Mouse (Mus musculus) adrenal gland, postnatal 14 days (tissue): ENCODE data around the gene Exoc2. TPM values are rescaled to one million over a fixed set of nuclear protein-coding genes. Genes with fewer than 3 reads are reported as not detected.

Source experiments
- DNase-seq: peaks from one replicate; pipeline ENCODE4 v3.0.0; 2021; ENCODE audit warnings: mixed read lengths
- total RNA-seq: library from RNA; stranded (reverse); gene quantifications from 2 replicates; pipeline ENCODE4 v1.2.3, GENCODE M21; 2021

Exoc2 gene
- total RNA-seq, 1 experiment from 2014 or later, result 25.3 TPM

DNA sequence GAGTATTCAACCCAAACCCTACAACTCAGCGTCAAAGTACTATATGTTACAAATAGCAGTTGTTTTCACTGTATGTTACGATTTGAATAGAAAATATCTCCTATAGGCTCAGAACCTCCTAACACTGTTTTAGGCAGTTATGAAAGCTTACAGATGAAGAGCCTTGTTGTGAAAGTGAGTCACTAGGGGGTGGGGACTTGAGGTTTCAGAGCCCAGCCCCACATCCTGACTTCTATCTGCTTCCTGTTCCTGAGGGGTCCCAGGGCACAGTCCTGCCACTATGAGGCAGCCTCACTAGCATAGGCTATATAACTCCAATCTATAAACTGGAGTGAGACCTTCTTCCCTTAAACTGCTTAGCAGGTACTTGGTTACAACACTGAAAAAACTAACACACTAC is 1.8 kb downstream of the Exoc2 start:
- DNase-seq, result no peak

DNA sequence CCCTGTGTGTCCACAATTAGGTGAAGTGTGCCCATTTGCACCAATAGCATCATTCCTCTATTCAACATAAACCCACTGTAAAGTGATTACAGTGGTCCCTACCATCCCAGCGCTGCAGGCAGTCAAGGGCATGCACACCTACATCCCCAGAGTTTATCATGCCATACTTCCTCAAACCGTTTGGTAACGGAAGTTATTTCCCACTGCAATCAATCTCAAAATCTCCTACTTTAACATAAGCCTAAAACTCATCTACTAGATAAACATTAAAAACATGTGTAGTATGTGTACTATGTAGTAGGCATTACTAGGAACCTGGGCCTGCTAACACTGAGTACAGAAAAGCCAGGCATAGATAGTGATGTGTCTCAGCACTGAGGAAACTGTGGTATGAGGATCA is 2.8 kb downstream of the Exoc2 start:
- DNase-seq, result no peak

DNA sequence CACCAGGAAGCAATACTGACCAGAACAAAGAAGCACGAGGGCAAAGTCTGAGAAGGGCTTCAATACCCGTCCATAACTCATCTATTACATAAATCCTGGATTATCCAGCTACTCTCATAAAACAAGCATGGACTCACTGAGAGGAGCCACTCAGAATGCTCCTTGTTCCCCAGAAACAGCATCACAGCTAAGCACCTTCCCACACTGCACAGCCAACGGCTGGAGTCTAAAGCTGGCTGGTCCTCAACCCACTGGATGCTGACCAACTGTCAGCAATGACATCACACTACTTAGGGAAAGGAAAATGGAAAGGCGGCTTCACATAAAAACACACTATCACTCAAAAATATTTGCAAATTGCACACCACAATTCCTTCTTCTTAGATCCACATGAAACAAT is 5.6 kb downstream of the Exoc2 start:
- no peak for DNase-seq

DNA sequence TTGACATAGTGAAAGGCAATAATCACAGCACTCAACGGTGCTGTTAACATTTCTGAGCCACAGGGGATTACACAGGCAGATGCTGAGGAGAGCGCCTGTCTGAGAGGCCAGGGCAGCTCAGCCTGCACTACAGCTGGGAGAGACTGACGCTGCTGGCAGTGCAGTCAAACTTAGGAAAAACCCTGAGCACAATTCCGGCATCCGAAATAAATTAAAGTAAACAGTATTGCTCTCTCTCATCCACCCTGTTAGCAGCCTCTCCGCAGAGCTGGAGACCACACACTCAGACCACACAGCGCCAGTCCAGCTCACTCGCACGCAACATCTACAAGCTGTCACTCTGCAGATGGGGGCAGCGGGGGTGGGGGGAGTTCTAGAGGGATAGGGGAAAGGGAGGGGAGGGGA is 7.4 kb downstream of the Exoc2 start:
- no peak for DNase-seq

DNA sequence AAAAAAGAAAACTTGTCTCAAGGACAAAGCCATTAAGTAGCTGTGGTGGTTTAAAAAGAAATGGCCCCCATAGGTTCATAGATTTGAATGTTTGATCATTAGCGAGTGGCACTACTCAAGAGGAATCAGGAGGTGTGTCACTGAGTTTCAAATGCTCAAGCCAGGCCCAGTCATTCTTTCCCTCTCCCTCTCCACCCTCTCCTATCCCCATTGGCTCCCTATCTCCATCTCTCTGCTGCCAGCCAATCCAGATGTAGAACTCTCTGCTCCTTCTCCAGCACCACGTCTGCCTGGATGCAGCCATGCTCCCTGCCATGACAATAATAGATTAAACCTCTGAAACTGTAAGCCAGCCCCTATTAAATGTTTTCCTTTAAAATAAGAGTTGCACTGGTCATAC is 12.0 kb downstream of the Exoc2 start:
- DNase-seq, result no peak

DNA sequence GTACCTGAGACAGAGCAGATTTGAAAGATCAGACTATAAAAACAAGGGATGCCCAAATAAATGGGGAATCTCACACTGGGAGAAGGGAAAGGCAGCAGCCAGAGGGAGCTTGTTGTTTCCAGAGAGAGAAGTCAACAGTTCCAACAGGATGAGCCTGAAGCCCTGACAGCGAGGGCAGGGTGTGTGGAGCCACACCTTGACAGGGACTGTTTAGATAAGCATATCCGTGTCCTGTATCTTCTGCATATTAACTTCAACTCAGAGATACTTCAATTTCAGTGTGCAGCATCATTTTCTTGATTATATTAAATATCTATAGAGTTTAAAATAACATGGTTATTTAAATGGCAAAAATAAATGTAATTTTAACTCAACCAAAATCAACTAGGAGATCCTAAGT is 13.2 kb downstream of the Exoc2 start:
- DNase-seq, result no peak

DNA sequence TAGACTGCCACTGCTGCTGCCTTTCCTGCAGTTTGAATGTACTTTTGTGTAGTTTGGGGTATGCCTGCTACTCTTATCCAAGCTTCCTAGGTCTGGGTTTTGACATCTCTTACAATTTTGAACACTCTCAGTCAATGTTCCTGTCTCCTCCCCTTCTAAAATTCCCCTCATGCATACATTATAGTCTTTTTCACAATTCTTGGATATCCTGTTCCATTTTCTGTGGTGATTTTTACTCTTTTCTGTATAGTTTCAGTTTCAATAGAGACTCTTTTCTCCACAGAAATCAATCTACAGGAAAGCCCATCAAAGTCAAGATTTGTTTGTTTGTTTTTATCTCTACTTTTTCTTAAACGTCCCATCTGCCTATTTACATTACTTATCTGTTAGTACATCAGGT is 20.3 kb downstream of the Exoc2 start:
- no peak for DNase-seq

DNA sequence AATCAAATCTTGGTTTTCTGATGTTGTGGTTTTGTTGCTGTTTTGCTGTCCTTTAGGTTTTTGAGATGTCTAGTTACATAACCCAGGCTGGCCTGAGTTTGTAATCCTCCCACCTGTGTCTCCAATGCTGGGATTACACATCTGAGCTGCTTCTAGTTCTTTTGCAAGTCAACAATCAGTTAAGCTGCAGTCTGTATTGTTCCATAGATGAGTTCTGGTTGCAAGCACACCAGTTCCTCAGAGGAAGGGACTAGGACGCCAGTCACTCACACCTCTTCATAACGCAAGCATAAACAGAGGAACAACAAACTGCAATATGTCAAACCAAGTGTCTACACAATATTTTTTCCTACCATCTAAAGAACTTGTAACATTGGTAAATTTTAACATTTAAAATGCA is 21.8 kb downstream of the Exoc2 start:
- no peak for DNase-seq

DNA sequence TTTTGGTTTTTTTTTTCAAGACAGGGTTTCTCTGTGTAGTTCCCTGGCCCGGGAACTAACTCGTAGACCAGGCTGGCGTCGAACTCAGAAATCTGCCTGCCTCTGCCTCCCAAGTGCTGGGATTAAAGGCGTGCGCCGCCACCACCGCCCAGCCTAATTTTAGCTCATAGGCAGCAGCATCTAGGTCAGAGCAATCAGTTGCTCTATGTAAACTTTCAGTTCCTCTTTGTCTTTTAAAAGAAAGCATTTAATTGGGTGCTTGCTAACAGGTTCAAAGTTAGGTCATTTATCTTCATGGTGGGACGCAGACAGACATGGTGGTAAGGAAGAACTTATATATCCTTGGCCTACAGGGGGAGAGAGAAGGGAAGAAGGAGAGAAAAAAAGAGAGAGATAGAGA is 24.7 kb downstream of the Exoc2 start:
- DNase-seq, result no peak

DNA sequence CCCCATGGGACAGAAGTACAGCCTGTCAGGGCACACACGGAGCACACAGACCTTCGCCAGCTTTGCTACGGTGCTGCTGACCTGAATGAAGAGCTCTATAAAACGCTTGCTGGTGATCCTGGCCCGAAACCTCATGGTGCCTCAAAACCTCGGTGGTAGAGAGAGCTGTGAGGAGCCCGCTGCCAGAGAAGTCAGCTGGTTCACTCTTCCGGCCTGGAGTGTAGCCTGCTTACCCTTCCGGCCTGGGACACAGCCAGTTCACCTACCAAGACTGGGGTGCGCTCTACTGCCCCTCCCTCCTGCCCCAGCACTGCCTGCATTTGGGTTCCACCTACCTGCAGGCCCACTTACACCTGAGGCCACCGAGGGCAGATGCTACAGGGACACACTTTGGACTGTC is 26.4 kb downstream of the Exoc2 start, which contains the start of gene Hus1b:
Gene Hus1b, minus strand, starts transcription at position 220 of the 400 bp plus-strand sequence.
- DNase-seq, result no peak

DNA sequence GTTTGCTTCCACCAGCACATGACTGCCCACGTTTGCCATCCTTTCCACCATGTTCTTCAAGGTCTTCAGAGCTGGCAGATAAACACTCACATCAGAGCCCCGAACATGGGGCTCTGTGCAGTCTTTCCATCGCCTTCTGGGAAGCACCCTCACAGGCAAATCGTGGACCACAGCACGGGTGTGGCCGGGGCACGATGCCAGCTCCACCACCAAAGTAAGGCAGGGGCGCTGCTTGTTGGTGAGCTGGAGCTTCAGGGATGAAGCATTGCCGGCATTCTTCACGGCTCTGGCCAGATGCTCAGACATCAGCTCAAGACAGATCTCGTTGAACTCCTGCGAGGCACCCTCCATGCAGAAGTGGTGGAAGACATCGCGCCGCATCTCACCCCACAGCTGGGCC is 26.8 kb downstream of the Exoc2 start:
- DNase-seq, result no peak

DNA sequence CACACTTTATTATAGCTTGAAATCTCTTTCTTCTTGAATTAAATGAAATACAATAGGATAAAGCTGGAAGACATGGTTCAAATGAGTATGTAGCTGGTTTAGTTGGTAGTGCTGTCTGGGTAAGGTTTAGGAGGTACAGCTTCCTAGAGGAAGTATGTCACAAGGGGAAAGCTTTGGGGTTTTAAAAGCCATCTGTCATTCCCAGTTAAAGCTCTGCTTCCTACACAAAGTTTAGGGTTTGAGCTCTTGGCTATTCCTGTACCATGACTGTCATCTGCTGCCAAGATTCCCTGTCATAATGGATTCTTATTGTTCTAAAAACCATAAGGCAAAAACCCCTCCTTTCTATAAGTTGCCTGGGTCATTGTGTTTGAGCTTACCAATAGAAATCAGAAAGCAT is 28.1 kb downstream of the Exoc2 start:
- no peak for DNase-seq

DNA sequence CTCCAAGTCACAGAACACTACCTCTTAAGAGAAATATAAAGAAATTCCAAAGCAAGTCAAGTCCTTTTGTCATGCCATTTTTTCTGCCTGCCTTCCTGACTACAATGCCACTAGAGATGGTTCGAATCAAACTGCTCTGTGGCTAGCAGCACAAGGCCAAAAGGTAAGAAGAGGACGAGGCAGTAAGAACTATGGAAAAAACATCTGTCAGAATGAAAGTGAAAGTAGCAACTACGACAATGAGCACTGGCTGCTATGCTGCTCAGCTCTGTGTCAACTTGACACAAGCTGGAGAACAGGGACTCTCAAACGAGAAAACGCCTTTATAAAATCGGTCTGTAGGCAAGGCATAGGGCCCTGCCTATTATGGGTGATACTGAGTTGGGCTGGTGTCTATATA is 40.9 kb downstream of the Exoc2 start:
- DNase-seq, result no peak

DNA sequence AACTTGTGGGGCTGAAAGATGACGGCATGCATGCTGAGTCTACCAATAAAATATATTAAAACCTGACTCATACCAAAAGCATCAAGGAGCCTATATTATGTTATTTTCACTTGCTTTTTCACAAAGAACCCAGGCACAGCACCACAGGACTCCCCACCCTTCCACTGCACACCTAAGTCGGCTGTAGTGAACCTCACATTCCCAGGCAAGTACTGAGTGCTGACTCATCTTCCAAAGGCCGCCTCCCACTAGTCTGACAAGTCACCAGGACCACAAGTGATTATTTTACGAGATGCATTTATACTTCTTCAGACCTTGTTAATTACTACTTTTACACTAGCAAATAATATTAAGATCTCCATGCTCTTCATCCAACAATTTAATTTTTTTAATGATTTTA is 42.3 kb downstream of the Exoc2 start:
- no peak for DNase-seq

DNA sequence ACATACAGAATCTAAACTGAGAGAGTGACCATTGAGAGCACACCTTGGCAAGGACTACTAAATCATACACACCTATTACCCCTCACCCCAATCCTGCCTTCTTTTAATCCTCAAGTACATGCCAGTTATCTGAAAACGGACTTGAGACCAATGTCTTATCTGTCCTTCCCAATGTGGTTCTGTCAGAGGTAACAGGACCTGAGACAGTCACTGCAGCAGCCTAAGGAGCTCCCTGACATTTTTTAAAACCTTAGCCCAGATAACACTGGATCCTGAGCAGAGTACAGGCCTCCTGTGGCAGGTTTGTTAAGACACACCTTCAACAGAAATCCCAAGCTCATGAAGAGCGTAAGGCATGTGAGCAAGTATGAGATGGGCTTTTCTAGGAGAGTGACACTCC is 44.8 kb downstream of the Exoc2 start:
- no peak for DNase-seq

DNA sequence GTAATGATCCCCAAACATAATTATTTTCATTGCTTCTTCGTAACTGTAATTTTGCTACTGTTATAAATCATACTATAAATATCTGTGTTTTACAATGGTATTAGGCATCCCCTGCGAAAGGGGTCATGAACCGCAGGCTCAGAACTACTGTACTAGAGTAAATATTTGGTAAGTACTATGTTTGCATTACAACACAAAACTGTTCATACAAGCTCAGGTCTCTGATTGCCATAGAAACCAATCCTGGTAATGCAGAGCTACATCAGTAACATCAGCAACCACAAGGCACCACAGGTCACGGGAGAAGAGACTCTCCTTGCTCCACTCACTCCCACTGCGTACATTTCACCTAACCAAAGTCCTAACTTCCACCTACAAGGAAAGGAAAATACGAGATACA is 49.6 kb downstream of the Exoc2 start:
- DNase-seq, result no peak

DNA sequence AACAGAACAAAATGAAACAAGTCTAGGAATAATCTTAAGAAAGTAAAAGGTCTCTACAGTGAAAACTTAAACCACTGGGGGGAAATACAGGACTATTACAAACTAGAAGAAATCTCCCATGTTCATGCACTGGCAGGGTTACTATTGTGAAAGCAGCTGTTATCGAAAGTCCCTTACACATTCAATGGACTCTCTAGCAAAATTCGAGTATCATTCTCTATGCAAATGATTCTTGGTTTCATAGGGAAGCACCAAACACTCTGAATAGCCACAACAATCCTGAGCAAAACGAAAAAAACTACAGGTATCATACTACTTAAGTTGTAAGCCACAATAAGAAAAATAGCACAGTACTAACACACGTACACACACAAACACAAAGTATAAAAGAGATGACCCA is 52.0 kb downstream of the Exoc2 start:
- DNase-seq, result no peak

DNA sequence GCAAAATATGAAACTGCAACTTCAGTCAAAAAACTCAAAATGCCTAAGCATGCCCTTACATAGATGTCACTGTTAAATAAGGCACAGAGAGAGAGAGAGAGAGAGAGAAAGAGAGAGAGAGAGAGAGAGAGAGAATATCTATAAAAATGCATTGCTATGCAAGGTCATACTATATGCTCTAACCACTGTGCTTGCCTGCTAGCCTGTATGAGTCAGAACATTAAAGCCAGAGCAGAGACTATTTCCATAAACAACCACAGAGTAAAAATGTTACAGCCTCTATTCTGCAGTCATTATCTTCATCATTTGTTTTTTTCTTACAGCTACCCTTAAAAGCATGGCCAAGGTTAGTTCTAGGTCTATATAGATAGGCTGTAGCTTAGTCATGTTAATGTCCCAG is 60.1 kb downstream of the Exoc2 start:
- no peak for DNase-seq

DNA sequence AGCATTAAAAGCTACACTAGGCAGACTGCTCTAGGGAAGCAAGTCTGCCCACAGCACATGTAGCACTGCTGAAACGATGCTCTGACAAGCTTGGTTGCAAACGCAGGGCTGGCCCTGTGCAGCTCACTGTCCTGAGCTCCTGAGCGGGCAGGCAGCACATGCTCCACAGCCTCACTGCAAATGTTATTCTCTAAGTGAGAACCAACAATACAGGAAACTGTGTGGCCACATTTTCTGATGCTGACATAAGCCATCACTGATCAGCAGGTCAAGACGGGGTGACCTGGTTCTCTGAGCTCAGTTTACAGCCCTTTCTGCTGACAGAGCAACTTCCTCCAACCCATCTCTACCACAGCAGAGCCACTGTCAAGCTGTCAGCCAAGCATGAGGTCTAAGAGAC is 60.9 kb downstream of the Exoc2 start:
- no peak for DNase-seq

DNA sequence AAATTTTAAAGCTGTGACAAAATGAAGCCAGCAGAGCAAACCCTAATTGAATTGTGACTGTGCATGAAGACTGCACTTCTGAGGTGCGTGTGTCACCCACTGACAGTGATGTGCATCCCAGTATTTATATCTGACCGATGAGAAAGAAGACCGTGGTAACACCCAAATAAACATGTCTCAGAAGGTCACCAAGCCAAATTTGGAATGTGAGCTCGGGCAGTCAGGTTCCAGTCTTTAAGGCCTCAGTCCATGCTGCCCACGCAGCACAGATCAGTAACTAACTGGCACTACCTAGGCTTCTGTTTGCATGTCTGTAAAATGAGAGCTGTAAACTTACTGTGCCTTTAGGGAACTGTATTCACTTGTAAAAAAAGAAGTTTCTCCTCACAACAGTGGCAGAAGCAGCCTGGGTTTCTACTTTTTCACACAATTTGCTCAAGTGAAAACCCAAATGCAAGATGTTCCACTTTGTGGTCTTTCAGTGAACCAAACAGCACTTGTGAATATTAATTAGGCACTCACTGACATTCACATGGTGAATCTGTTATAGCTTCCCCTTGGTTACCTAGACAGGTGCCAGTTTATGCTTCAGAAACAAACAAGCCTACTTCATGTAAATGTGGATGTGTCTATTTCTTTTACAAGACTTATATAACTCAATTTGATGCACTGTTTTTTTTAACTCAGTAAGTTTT is 61.8 kb downstream of the Exoc2 start:
- no peak for DNase-seq

DNA sequence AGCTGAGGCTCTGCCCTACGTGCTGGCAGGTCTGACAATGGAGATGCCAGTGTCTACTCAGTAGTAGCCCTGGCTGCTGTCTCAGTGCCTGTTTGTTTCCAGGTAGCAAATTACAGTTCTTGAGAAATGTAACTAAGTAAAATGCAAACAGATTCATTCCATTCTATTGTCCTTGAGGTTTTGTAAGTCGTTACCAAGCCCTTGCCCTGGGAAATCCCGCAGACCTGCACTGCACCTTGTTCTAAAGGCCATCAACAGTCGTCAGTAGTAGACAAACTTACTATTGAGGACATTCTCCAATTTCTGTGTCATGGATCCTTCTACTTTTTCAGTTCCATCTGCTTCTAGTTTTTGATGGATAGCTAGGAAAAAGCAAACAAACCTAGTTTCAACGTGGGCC is 63.0 kb downstream of the Exoc2 start:
- no peak for DNase-seq

DNA sequence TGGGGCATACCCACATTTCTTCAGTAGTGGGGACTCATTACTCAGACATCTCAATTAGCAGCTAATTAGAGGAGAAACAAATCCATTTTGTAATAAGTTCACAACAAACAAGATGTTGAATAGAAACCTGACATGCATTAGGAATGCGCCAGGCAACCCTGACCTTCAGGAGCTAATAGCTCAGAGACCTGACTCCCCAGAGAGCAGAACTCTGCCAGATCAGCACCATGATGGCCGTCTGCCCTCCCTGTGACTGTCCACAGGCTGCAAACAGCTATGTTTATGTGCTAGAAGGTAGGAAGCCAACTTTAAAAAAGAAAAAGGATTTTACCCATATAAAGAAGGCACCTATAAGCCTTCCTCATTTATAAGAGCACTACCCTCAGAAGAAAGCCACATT is 71.6 kb downstream of the Exoc2 start:
- peak; percentile 70 for DNase-seq

DNA sequence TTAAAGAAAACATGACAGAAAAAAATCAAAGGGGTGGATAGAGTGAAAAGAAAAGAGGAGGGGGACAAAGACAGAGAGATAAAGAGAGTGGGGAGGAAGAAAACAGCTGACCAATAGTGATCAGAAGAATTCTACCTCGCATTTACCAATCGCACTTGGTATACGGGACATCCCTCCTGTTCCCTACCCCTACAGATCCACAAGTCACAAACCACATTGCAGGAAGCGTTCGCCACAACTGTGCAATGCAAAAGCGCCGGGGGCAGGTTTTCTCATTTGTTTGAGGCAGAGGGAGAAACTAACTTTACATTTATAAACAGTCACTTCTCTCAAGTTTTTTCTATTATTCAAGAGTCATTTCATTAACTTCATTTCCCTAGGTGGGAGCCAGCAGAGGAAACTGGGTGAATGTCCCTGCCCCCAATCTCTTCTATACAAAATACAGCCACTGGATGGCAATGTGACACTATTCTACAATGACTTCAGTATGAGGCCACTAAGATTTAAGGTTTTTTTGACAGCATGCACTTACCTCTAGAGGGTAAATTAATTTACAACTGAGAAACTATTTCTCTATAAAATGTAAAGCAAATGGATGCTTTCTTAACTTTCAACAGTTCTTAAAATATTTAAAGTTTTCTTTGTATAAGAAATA is 72.4 kb downstream of the Exoc2 start:
- DNase-seq, result no peak

DNA sequence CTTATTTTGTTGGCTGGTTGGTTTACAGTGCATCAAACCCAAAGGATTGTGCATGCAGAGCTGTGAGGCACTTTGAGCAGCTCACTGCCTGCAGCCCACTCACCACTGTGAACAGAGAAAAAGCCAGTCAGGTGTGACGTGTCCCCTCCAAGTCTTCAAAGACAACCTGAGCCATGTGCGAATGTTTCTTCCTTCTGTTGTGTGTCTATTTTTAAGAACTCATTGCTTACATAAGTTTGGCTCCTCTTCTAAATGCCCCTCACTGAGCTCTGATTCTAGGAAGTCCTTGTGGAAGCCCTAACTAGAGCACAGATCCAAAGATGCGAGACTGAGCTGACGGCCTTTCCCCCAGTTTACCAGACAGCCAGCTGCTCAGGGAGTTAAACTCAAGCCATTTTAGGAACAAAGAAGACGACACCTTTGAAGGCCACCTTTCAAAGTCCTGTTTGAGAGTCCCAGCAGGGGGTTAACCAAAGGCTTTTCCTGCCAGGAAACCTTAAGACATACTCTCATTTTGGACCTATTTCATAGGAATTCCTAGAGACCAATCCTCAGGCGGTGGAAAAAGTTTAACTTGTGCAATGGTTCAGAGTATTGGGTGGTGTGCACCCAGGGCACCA is 79.8 kb downstream of the Exoc2 start:
- DNase-seq, result no peak
